8 mouse cellular contexts compared by ENCODE assay signal in genomic region chr3:97032053-97032496, GRCm38 (mm10).
A peak's percentile ranks its signal among the peaks of the same experiment; 100 is the strongest.
DNase-seq lines count a peak whose midpoint lies in the region; ATAC-seq lines count a peak whose summit lies in the region.

No protein-coding gene starts in this region.

- H3K4me3 ChIP-seq in hindbrain, embryonic 15.5 days: peak overlapping the region; percentile 24

- H3K4me1 ChIP-seq in hindbrain, embryonic 15.5 days (replicated peaks): peaks cover 11% of the 10 kb centered on the region

- no peaks in the 10 kb centered on the region for H3K36me3 ChIP-seq in hindbrain, embryonic 15.5 days

- H3K27ac ChIP-seq in hindbrain, embryonic 15.5 days (replicated peaks): no peak overlapping the region

- under 1% methylated on average over 10 of the region's 10 CpGs for WGBS in hindbrain, embryonic 15.5 days

- peak overlapping the region; percentile 3; the same call in 1 of the 2 replicates for H3K9ac ChIP-seq in hindbrain, embryonic 15.5 days

- H3K4me2 ChIP-seq in hindbrain, embryonic 15.5 days: peak overlapping the region; percentile 53

- no peaks in the 10 kb centered on the region for H3K9me3 ChIP-seq in hindbrain, embryonic 15.5 days

- DNase-seq in adrenal gland, postnatal 14 days: peak; percentile 24
- DNase-seq in adrenal gland, adult 8-10 months: no peak
- peak; percentile 44 for DNase-seq in embryo, embryonic 10 days (ENCODE audit: low spot score)
- DNase-seq in lung, postnatal 4 days: peak; percentile 59
- DNase-seq in urinary bladder, postnatal 4 days (ENCODE audit: low spot score in 2 of 2): no peak
- no peak for DNase-seq in urinary bladder, adult 18-20 months (ENCODE audit: low spot score in 2 of 2)

- ATAC-seq in hindbrain, embryonic 15.5 days (ENCODE audit: low FRiP score, low read depth): peak; percentile 48; the same call in 1 of the 2 replicates
- no peak for ATAC-seq in cerebellum, adult (ENCODE audit: insufficient number of reproducible peaks, low FRiP score, low TSS enrichment)

- H3K27me3 ChIP-seq in hindbrain, embryonic 15.5 days: no peaks in the 10 kb centered on the region

Comparison
In these comparisons a context has a peak if more than half of its experiments do, and no peak if none do; other contexts are left out.
1. DNase-seq: peak in adrenal gland, postnatal 14 days (single experiment), embryo, embryonic 10 days (single experiment) and lung, postnatal 4 days (2 of 2); none in adrenal gland, adult 8-10 months (single experiment), urinary bladder, postnatal 4 days (0 of 2) and urinary bladder, adult 18-20 months (0 of 2).